Mouse (Mus musculus) C2C12 (cell line): ENCODE measurements around the gene Dcbld2. TPM values are rescaled to one million over a fixed set of nuclear protein-coding genes. Genes with fewer than 3 reads are reported as not detected.

Experiments used
- H3K27me3 ChIP-seq: one replicate; pipeline ENCODE4 v1.6.1; 2011; ENCODE audit not compliant: control insufficient read depth, insufficient read depth, insufficient read length
- H3K36me3 ChIP-seq: one replicate; pipeline ENCODE4 v1.6.1; 2011; ENCODE audit not compliant: control insufficient read depth, insufficient read depth
- H3K4me3 ChIP-seq: one replicate; pipeline ENCODE4 v1.5.1; 2011; ENCODE audit warnings: mild to moderate bottlenecking, control low read depth; ENCODE audit not compliant: poor library complexity, insufficient read depth, severe bottlenecking
- H3K79me2 ChIP-seq: one replicate; pipeline ENCODE4 v1.6.1; 2011; ENCODE audit not compliant: control insufficient read depth, insufficient read depth
- H3K79me3 ChIP-seq: one replicate; pipeline ENCODE4 v1.6.1; 2011; ENCODE audit warnings: low read depth, control low read depth
- H3ac ChIP-seq: one replicate; pipeline ENCODE3; 2011; ENCODE audit warnings: low read depth; ENCODE audit not compliant: control insufficient read depth, insufficient read length
- CEBPB ChIP-seq: IDR thresholded peaks from one replicate; pipeline ENCODE4 v1.6.1; 2011; ENCODE audit warnings: low read depth, mild to moderate bottlenecking, control low read depth, moderate library complexity
- CTCF ChIP-seq: IDR thresholded peaks from one replicate; pipeline ENCODE4 v1.5.1; 2011; ENCODE audit not compliant: control insufficient read depth, insufficient read depth, insufficient read length
- FOSL1 ChIP-seq: IDR thresholded peaks from one replicate; pipeline ENCODE4 v1.8.0; 2011; ENCODE audit warnings: mild to moderate bottlenecking, low read length; ENCODE audit not compliant: poor library complexity, insufficient read depth, severe bottlenecking
- MAX ChIP-seq: IDR thresholded peaks from one replicate; pipeline ENCODE4 v1.6.1; 2011; ENCODE audit warnings: mild to moderate bottlenecking, control low read depth
- MYOD1 ChIP-seq: IDR thresholded peaks from one replicate; pipeline ENCODE4 v1.6.1; 2011; ENCODE audit warnings: low read depth; ENCODE audit not compliant: control insufficient read depth, insufficient read length
- MYOG ChIP-seq: IDR thresholded peaks from one replicate; pipeline ENCODE4 v1.6.1; 2011; ENCODE audit not compliant: control insufficient read depth, insufficient read length; ENCODE audit errors: extremely low read depth
- USF1 ChIP-seq: IDR thresholded peaks from one replicate; pipeline ENCODE4 v1.6.1; 2011; ENCODE audit warnings: low read depth, mild to moderate bottlenecking, control low read depth, moderate library complexity
- polyA plus RNA-seq: library from polyadenylated mRNA; unstranded; fragments of >200 nt; fragmentation: generic; extraction: Trizol; gene quantifications from one replicate; pipeline ENCODE4 v1.2.1, GENCODE M21; 2012; ENCODE audit warnings: missing spikeins

Gene Dcbld2
- polyA plus RNA-seq, 1 experiment = 14.1 TPM

DNA sequence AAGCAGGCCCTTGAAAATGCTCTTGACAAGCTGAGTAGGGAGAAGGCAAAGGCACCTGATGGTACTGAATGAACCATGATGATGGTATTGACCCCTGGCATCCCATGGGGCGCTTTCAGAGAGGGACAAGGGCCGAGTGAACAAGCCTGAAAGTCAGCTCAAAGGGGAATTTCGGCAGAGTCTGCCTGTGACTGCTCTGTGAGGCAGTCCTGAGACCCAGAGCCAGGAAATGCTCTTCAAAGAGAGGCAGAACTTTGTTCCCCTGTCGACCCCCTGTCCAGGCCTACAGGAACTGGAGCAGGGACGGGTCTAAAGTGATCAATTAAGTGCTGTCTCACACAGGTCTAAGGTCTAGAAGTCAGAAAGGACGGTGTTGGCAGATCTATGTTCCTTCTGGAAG is 105.5 kb downstream of the Dcbld2 start:
- no peaks in the 10 kb centered on the region for H3K36me3 ChIP-seq
- H3ac ChIP-seq = no peak overlapping the region
- no peaks in the 10 kb centered on the region for H3K79me3 ChIP-seq
- H3K4me3 ChIP-seq = no peak overlapping the region
- H3K79me2 ChIP-seq = no peaks in the 10 kb centered on the region
- TF ChIP-seq MYOG (no peak), MAX (no peak), MYOD1 (no peak), CEBPB (no peak), USF1 (no peak), FOSL1 (no peak), CTCF (no peak)
- no peaks in the 10 kb centered on the region for H3K27me3 ChIP-seq

DNA sequence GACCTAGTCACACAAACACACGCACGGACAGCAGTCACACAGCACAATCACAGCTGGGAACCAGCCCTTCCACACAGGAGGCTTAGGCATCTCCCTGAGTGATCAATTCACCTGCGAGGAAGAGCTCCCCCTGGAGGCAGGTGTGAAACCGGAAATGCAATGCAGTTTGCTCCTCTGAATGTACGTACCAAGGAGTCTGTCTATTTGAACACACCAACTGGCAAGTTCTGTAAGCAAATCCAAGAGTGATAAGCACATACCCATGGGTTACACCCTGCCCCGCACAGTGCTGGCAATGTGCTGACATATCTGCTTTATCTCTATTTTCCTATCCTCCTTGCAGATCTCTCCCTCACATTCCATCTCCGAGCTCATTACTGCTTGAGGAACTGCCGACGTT is 106.3 kb downstream of the Dcbld2 start:
- Histone ChIP-seq H3K4me3 (no peak overlapping the region), H3K79me3 (no peaks in the 10 kb centered on the region), H3K27me3 (no peaks in the 10 kb centered on the region), H3K36me3 (no peaks in the 10 kb centered on the region), H3ac (no peak overlapping the region), H3K79me2 (no peaks in the 10 kb centered on the region)
- no peak for TF ChIP-seq MAX
- TF ChIP-seq FOSL1 = no peak
- TF ChIP-seq CTCF = no peak
- TF ChIP-seq MYOG = no peak
- no peak for TF ChIP-seq CEBPB
- TF ChIP-seq MYOD1 = no peak
- TF ChIP-seq USF1 = no peak

DNA sequence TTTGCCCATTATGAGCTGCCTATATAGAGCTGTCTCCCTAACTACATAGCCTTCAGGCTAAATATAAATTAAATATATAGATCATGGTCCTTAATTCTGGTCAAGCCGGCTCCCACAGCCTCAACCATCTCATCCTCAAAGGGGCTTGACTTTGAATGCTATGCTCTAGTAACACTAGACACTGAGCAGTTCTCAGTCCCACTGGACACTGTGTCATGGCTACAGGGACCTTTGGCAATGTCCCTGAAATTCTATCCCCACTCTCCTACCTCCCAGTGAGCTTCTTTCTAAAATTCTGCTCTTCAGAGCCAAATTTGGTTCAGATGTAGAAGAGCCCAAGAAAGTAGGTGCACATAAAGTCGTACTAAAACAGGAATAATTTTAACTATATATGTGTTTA is 107.9 kb downstream of the Dcbld2 start:
- no peaks in the 10 kb centered on the region for H3K79me2 ChIP-seq
- no peaks in the 10 kb centered on the region for H3K27me3 ChIP-seq
- no peaks in the 10 kb centered on the region for H3K79me3 ChIP-seq
- TF ChIP-seq MYOG (no peak), CEBPB (no peak), MYOD1 (no peak), CTCF (no peak), MAX (no peak)
- H3ac ChIP-seq = no peak overlapping the region
- H3K36me3 ChIP-seq = no peaks in the 10 kb centered on the region
- H3K4me3 ChIP-seq = no peak overlapping the region

GRCm38 (mm10) chr16:58516960-58517798 is 108.9 kb downstream of the Dcbld2 start:
- Histone ChIP-seq H3K79me2 (no peaks in the 10 kb centered on the region), H3K27me3 (no peaks in the 10 kb centered on the region), H3K79me3 (no peaks in the 10 kb centered on the region), H3ac (no peak overlapping the region), H3K4me3 (no peak overlapping the region), H3K36me3 (no peaks in the 10 kb centered on the region)
- no peak for TF ChIP-seq FOSL1
- no peak for TF ChIP-seq MYOD1
- TF ChIP-seq MYOG = no peak
- no peak for TF ChIP-seq MAX
- no peak for TF ChIP-seq USF1

Other genes with a start within 250 kb of the Dcbld2 start
- gene St3gal6, start 115.8 kb downstream of the Dcbld2 start, polyA plus RNA-seq = 0.34 TPM
- gene Gm813, start 208.5 kb downstream of the Dcbld2 start, polyA plus RNA-seq = not detected
- not detected for gene E330017A01Rik, start 230.3 kb downstream of the Dcbld2 start, polyA plus RNA-seq